ENCODE assay signal across 23 mouse cellular contexts in genomic region chr4:138499856-138500645, GRCm38 (mm10).
"Had no signal": no experiment of that assay in that cellular context is flagged by ENCODE, and none has a peak within 500 bp of the region (broad histone marks: within the 10 kb centered on the region; RNA-seq: fewer than 3 reads in every experiment).

No protein-coding gene starts in this region.

- H3K36me3 ChIP-seq: limb, embryonic 12.5 days; limb, embryonic 15.5 days; lung, embryonic 15.5 days; midbrain, embryonic 10.5 days; midbrain, embryonic 13.5 days; neural tube, embryonic 13.5 days had no signal

- ATAC-seq: midbrain, embryonic 13.5 days; midbrain, embryonic 16.5 days had no signal

- H3K4me2 ChIP-seq: limb, embryonic 12.5 days; limb, embryonic 15.5 days; liver, embryonic 11.5 days; lung, embryonic 15.5 days; midbrain, embryonic 13.5 days; neural tube, embryonic 13.5 days had no signal

- DNase-seq: kidney, adult 9 months; kidney, postnatal 10 days; kidney, postnatal 4 days; left cerebral cortex, postnatal 4 days; lung, adult 18-20 months; lung, postnatal 10 days; lung, postnatal 36 days; retina, postnatal 1 day; right cerebral cortex, postnatal 25 days; thymus, adult 2 months; thymus, postnatal 14 days; thymus, postnatal 4 days had no signal

- H3K27me3 ChIP-seq: midbrain, embryonic 13.5 days; neural tube, embryonic 13.5 days had no signal

- H3K4me3 ChIP-seq: limb, embryonic 12.5 days; limb, embryonic 15.5 days; lung, embryonic 15.5 days; megakaryocyte, embryonic 14.5 days; midbrain, embryonic 10.5 days; midbrain, embryonic 13.5 days; myocyte; neural tube, embryonic 13.5 days had no signal

- H3K9ac ChIP-seq: limb, embryonic 12.5 days; limb, embryonic 15.5 days; liver, embryonic 14.5 days; lung, embryonic 15.5 days; midbrain, embryonic 13.5 days; neural tube, embryonic 13.5 days had no signal

- H3K9me3 ChIP-seq: limb, embryonic 12.5 days; limb, embryonic 15.5 days; lung, embryonic 15.5 days; midbrain, embryonic 10.5 days; midbrain, embryonic 13.5 days; neural tube, embryonic 13.5 days had no signal

- H3K27ac ChIP-seq: limb, embryonic 12.5 days; limb, embryonic 15.5 days; liver, embryonic 14.5 days; lung, embryonic 15.5 days; midbrain, embryonic 10.5 days; midbrain, embryonic 13.5 days; neural tube, embryonic 13.5 days had no signal
